Mouse (Mus musculus): ENCODE results near the gene Olfr19. TPM values are rescaled to one million over a fixed set of nuclear protein-coding genes. Genes with fewer than 3 reads are reported as not detected.

The Olfr19 gene
- total and polyA plus RNA-seq, 3 experiments: not detected

GRCm38 (mm10) chr16:16633730-16634129, 42.5 kb downstream of the Olfr19 start:
- DNase-seq: no peak
- no peaks in the 10 kb centered on the region for H3K4me1 ChIP-seq (ENCODE audit: control insufficient read depth, insufficient read depth, low read length)
- intact Hi-C loops (cut with DNase I): no loop called here

More at GRCm38 (mm10) chr16:16633730-16634129, 42.5 kb downstream of the Olfr19 start:
- no peaks in the 10 kb centered on the region for H3K36me3 ChIP-seq (ENCODE audit: control insufficient read depth, insufficient read depth, low read length)
- no peaks in the 10 kb centered on the region for H3K27me3 ChIP-seq (ENCODE audit: control insufficient read depth, insufficient read depth, low read length)
- no peak overlapping the region for H3K9ac ChIP-seq (ENCODE audit: low read depth, low read length)
- no peaks in the 10 kb centered on the region for H3K79me2 ChIP-seq (replicated peaks; ENCODE audit: control insufficient read depth, insufficient read depth, low read length)
- no peak overlapping the region for H3K4me3 ChIP-seq
- H3K27ac ChIP-seq: no peak overlapping the region
- TF ChIP-seq POLR2A (IDR thresholded peaks at IDR 0.05; ENCODE audit: insufficient read depth, low read depth, low read length): no peak
- TF ChIP-seq CTCF (IDR thresholded peaks at IDR 0.05): no peak

Other genes with a start within 250 kb of the Olfr19 start
- 10 to 100 TPM; 41.7 to 44.8 TPM for gene Fgd4, start 75.9 kb downstream of the Olfr19 start, total RNA-seq (2021)
- gene Fgd4, start 75.9 kb downstream of the Olfr19 start, polyA plus RNA-seq (2012; rRNA removed): 4.9 and 12.0 TPM in 2 replicates
- gene Spag6l, start 153.1 kb upstream of the Olfr19 start, total RNA-seq (2021): under 1 TPM in 1 of 2 experiments, not detected in 1; 0.23 TPM
- 0.15 and 0.53 TPM in 2 replicates for gene Spag6l, start 153.1 kb upstream of the Olfr19 start, polyA plus RNA-seq (2012; rRNA removed)
- gene Igll1, start 187.6 kb upstream of the Olfr19 start, total RNA-seq (2021): not detected
- not detected in 2 replicates for gene Igll1, start 187.6 kb upstream of the Olfr19 start, polyA plus RNA-seq (2012; rRNA removed)
- 10 to 100 TPM; 23.7 to 24.3 TPM for gene Top3b, start 194.3 kb upstream of the Olfr19 start, total RNA-seq (2021)
- gene Top3b, start 194.3 kb upstream of the Olfr19 start, polyA plus RNA-seq (2012; rRNA removed): 38.1 and 58.7 TPM in 2 replicates
- not detected for gene Vpreb1, start 194.4 kb upstream of the Olfr19 start, total RNA-seq (2021)
- gene Vpreb1, start 194.4 kb upstream of the Olfr19 start, polyA plus RNA-seq (2012; rRNA removed): 0.88 TPM in 1 of 2 replicates, not detected in the other
- gene Ppm1f, start 220.1 kb upstream of the Olfr19 start, total RNA-seq (2021): 10 to 100 TPM; 20.9 to 24.6 TPM
- 15.6 and 20.9 TPM in 2 replicates for gene Ppm1f, start 220.1 kb upstream of the Olfr19 start, polyA plus RNA-seq (2012; rRNA removed)